Mouse (Mus musculus) hindbrain, postnatal 0 days (tissue): Measurements from ENCODE around the gene Fgd6. TPM values are rescaled to one million over a fixed set of nuclear protein-coding genes. Genes with fewer than 3 reads are reported as not detected.

Experiments
- ATAC-seq: fragments of 200-750 bp; cut with Nextera tagmentation; 2 replicates; pipeline ENCODE4 v1.8.0; 2017; ENCODE audit warnings: mild to moderate bottlenecking, moderate TSS enrichment, moderate library complexity
- DNase-seq: peaks from one replicate; pipeline ENCODE4 v3.0.0-alpha.2; 2015; ENCODE audit warnings: low spot score
- H3K27ac ChIP-seq: fragments of 300-500 bp; sonication (generic); 2 replicates; pipeline ENCODE4 v1.5.1; 2014; ENCODE audit warnings: mild to moderate bottlenecking
- H3K27me3 ChIP-seq: fragments of 300-500 bp; sonication (generic); 2 replicates; pipeline ENCODE4 v1.6.1; 2014; ENCODE audit warnings: low read length, mixed read lengths; ENCODE audit not compliant: insufficient read depth
- H3K36me3 ChIP-seq: fragments of 300-500 bp; sonication (generic); 2 replicates; pipeline ENCODE4 v1.6.1; 2014; ENCODE audit warnings: low read length, mixed read lengths; ENCODE audit not compliant: insufficient read depth
- H3K4me1 ChIP-seq: fragments of 300-500 bp; sonication (generic); 2 replicates; pipeline ENCODE4 v1.6.1; 2014; ENCODE audit warnings: antibody characterized with exemption, low read length, mixed read lengths; ENCODE audit not compliant: insufficient read depth
- H3K4me2 ChIP-seq: fragments of 300-500 bp; sonication (generic); 2 replicates; pipeline ENCODE4 v1.6.1; 2014; ENCODE audit warnings: low read depth, mild to moderate bottlenecking, low read length, moderate library complexity, mixed read lengths
- H3K4me3 ChIP-seq: fragments of 300-500 bp; sonication (generic); 2 replicates; pipeline ENCODE4 v1.5.1; 2014; ENCODE audit warnings: low read length
- H3K9ac ChIP-seq: fragments of 300-500 bp; sonication (generic); replicated peaks from 2 replicates; pipeline ENCODE4 v1.6.1; 2014; ENCODE audit warnings: mild to moderate bottlenecking, low read length, moderate library complexity, mixed read lengths
- H3K9me3 ChIP-seq: fragments of 300-500 bp; sonication (generic); 2 replicates; pipeline ENCODE4 v1.6.1; 2016; ENCODE audit warnings: low read length, mixed read lengths
- CTCF ChIP-seq: IDR thresholded peaks from 2 replicates; pipeline ENCODE4 v1.5.1; 2016; ENCODE audit warnings: antibody characterized with exemption, control low read depth, low read depth
- WGBS: fragments of 180-500 bp; shearing (Covaris S2); extraction: QIAGEN DNeasy Blood & Tissue Kit; methylation state at CpG from one replicate; pipeline ENCODE4 v1.1.7; 2014; 5-methylcytosine and 5-hydroxymethylcytosine counted together
- polyA plus RNA-seq: library from polyadenylated mRNA; unstranded; fragments of >200 nt; fragmentation: Nextera tagmentation; extraction: Ambion mirVana; gene quantifications from 2 replicates; pipeline ENCODE4 v1.2.1, GENCODE M21; 2015
- total RNA-seq: library from RNA; depleted of rRNA; stranded (reverse); fragments of >200 nt; gene quantifications from 2 replicates; pipeline ENCODE4 v1.2.3, GENCODE M21; 2014; rRNA removed

The Fgd6 gene
- total and polyA plus RNA-seq, 2 experiments from 2014 or later = 2.0 to 5.2 TPM

DNA sequence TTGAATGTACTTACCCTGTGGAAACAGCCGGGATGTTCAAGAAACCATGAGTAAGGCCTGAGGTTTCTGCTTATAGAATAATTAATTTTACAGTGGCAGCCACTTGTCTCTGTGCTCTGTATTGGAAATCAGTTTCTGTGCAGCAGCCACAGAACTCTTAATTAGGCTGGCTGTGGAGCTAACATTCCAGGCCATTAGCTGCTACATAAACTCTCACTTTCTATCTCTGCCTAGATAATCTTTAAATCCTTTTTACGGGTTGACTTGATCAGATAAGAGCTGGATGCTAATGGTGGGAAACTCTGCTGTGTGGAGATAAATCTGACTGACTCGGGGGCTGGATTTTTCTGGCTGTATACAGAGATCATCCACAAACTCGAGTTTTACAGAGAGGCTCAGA is 147.4 kb downstream of the Fgd6 start:
- H3K4me2 ChIP-seq = no peak overlapping the region
- H3K9me3 ChIP-seq = no peaks in the 10 kb centered on the region
- peaks cover 10% of the 10 kb centered on the region; the same call in 1 of the 2 replicates for H3K36me3 ChIP-seq
- 45% methylated on average over 4 of the region's 4 CpGs for WGBS
- no peak overlapping the region for H3K4me3 ChIP-seq
- DNase-seq (no peak), ATAC-seq (no peak)
- no peak overlapping the region for H3K9ac ChIP-seq
- no peaks in the 10 kb centered on the region for H3K27me3 ChIP-seq
- no peak overlapping the region for H3K27ac ChIP-seq
- TF ChIP-seq CTCF = no peak
- H3K4me1 ChIP-seq = no peaks in the 10 kb centered on the region

Other genes starting within 250 kb of the Fgd6 start
- 0.22 and 0.26 TPM in 2 replicates for gene Usp44, start 204.4 kb upstream of the Fgd6 start, total RNA-seq
- gene Usp44, start 204.4 kb upstream of the Fgd6 start, polyA plus RNA-seq = 0.39 and 0.43 TPM in 2 replicates
- 35.0 and 50.7 TPM in 2 replicates for gene Metap2, start 138.9 kb upstream of the Fgd6 start, total RNA-seq
- gene Metap2, start 138.9 kb upstream of the Fgd6 start, polyA plus RNA-seq = 158 and 171 TPM in 2 replicates
- gene Vezt, start 184 bp upstream of the Fgd6 start, total RNA-seq = 38.6 and 51.6 TPM in 2 replicates
- 33.3 and 34.4 TPM in 2 replicates for gene Vezt, start 184 bp upstream of the Fgd6 start, polyA plus RNA-seq
- gene Nr2c1, start 112.0 kb downstream of the Fgd6 start, total RNA-seq = 5.2 and 8.5 TPM in 2 replicates
- 3.5 and 3.8 TPM in 2 replicates for gene Nr2c1, start 112.0 kb downstream of the Fgd6 start, polyA plus RNA-seq
- 203 and 253 TPM in 2 replicates for gene Ndufa12, start 162.7 kb downstream of the Fgd6 start, total RNA-seq
- 611 and 624 TPM in 2 replicates for gene Ndufa12, start 162.7 kb downstream of the Fgd6 start, polyA plus RNA-seq